Mouse (Mus musculus) spleen, adult 2 months (tissue): ENCODE results near the gene Cap1.

Experiments
- CTCF ChIP-seq: fragments of 200-500 bp; IDR thresholded peaks from 2 replicates; pipeline ENCODE4 v1.5.1; 2011; ENCODE audit warnings: mild to moderate bottlenecking, inconsistent platforms; ENCODE audit not compliant: insufficient read depth, insufficient read length, insufficient replicate concordance; ENCODE audit errors: extremely low read depth
- POLR2A ChIP-seq: fragments of 200-500 bp; IDR thresholded peaks from 2 replicates; pipeline ENCODE4 v1.6.1; 2011; ENCODE audit warnings: low read depth, low read length, inconsistent platforms

DNA sequence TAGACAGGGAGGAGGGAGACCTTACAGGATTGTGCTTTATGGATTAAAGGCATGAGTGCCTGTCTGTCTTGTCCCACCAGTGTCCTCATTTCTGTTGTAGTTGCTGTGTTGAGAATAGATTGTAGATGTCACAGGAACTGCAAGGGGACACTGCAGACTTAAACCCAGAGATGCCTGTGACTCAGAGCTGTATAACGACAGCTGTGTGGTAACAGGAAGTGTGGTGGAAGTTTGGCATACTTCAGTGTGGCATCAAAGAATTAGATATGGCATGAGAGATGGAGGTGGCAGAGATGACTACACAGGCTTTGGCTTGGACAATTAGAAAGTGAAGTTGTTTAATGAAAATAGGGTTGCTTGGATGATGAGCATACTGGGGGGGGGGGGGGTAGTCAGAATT is 47.4 kb downstream of the Cap1 start:
- TF ChIP-seq CTCF = no peak
- TF ChIP-seq POLR2A = no peak
